Mouse (Mus musculus) heart, postnatal 0 days (tissue): ENCODE measurements at regions not wholly inside any gene's neighbourhood (a gene's known extent, or its start where the extent isn't known, plus 50 kb on each side); places are given as distances from the start of the nearest gene placed in this dataset.

ENCODE experiments used
- ATAC-seq: fragments of 200-750 bp; cut with Nextera tagmentation; 2 replicates; pipeline ENCODE4 v1.8.0; 2017; ENCODE audit warnings: low read depth, moderate number of reproducible peaks, moderate library complexity; ENCODE audit not compliant: insufficient read depth
- DNase-seq: peaks from one replicate; pipeline ENCODE4 v3.0.0-alpha.2; 2016; ENCODE audit warnings: low spot score
- H3K27ac ChIP-seq: fragments of 300-500 bp; sonication (generic); 2 replicates; pipeline ENCODE4 v1.5.1; 2014; ENCODE audit warnings: low read depth, mild to moderate bottlenecking
- H3K27me3 ChIP-seq: fragments of 300-500 bp; sonication (generic); 2 replicates; pipeline ENCODE4 v1.6.1; 2014; ENCODE audit warnings: low read length, mixed read lengths; ENCODE audit not compliant: control insufficient read depth, insufficient read depth
- H3K36me3 ChIP-seq: fragments of 300-500 bp; sonication (generic); replicated peaks from 2 replicates; pipeline ENCODE4 v1.6.1; 2014; ENCODE audit warnings: low read length, mixed read lengths; ENCODE audit not compliant: control insufficient read depth, insufficient read depth
- H3K4me1 ChIP-seq: fragments of 300-500 bp; sonication (generic); 2 replicates; pipeline ENCODE4 v1.6.1; 2014; ENCODE audit warnings: antibody characterized with exemption; ENCODE audit not compliant: control insufficient read depth, insufficient read depth
- H3K4me2 ChIP-seq: fragments of 300-500 bp; sonication (generic); 2 replicates; pipeline ENCODE4 v1.6.1; 2014; ENCODE audit warnings: low read depth, mild to moderate bottlenecking, low read length, moderate library complexity
- H3K4me3 ChIP-seq: fragments of 300-500 bp; sonication (generic); 2 replicates; pipeline ENCODE4 v1.5.1; 2014; ENCODE audit warnings: low read depth, low read length
- H3K9ac ChIP-seq: fragments of 300-500 bp; sonication (generic); replicated peaks from 2 replicates; pipeline ENCODE4 v1.6.1; 2014; ENCODE audit warnings: low read depth, low read length, mixed read lengths
- H3K9me3 ChIP-seq: fragments of 300-500 bp; sonication (generic); replicated peaks from 2 replicates; pipeline ENCODE4 v1.6.1; 2016; ENCODE audit warnings: low read length; ENCODE audit not compliant: control insufficient read depth
- CTCF ChIP-seq: IDR thresholded peaks from 2 replicates; pipeline ENCODE4 v1.5.1; 2016; ENCODE audit warnings: antibody characterized with exemption, control low read depth, low read depth
- EP300 ChIP-seq: IDR thresholded peaks from 2 replicates; pipeline ENCODE4 v1.6.1; 2016; ENCODE audit warnings: antibody characterized with exemption, low read depth
- WGBS: fragments of 180-500 bp; shearing (Covaris S2); extraction: QIAGEN DNeasy Blood & Tissue Kit; methylation state at CpG from one replicate; pipeline ENCODE4 v1.1.7; 2014; 5-methylcytosine and 5-hydroxymethylcytosine counted together

DNA sequence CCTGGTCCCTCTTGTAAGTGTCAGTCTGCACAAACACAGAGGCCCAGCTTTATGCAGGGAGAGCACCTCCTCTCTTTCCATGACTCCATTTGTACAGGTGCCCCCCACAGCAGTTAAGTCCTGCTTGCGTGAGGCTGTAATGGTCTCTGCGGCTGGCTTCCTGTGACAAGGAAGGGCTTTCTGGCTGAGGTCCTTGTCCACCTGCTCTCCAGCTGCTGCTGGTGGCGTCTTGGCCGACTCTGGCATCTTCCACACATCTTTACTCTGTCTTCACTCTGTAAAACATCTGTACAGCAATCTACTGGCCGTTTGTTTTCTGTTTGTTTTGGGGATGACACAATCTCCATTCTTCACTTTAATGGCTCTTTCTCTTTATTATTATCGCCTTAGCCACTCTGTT, 60.8 kb downstream of the Rpusd4 start:
- no peak overlapping the region for H3K4me2 ChIP-seq
- no peak for TF ChIP-seq CTCF
- TF ChIP-seq EP300: no peak
- H3K4me3 ChIP-seq: no peak overlapping the region
- DNase-seq (no peak), ATAC-seq (no peak)
- no peaks in the 10 kb centered on the region for H3K4me1 ChIP-seq
- H3K9me3 ChIP-seq: no peaks in the 10 kb centered on the region
- no peak overlapping the region for H3K9ac ChIP-seq
- H3K36me3 ChIP-seq: no peaks in the 10 kb centered on the region
- H3K27ac ChIP-seq: no peak overlapping the region
- 60% methylated on average over 6 of the region's 6 CpGs for WGBS
- H3K27me3 ChIP-seq: no peaks in the 10 kb centered on the region

DNA sequence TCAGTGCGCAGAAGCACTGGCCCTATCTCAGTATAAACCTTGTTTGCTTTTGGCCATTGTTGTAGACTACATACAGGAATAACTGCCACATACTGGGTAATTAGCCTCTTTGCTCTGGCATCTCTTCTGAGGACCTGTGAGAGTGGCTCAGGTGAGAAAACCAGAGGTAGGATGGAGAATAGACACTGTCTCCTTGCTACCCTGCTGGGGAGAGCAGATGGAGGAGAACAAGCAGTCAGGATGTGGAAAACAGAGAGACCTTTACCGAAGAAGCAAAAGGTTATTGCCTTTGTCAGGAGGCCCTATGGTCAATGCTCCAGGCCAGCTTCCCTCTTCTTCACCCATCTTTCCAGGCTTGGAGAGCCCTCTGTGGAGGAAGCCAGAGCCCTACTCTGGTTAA, 62.7 kb downstream of the Rpusd4 start:
- no peak for ATAC-seq
- Histone ChIP-seq H3K27ac (no peak overlapping the region), H3K4me1 (peaks cover 4% of the 10 kb centered on the region; the same call in 1 of the 2 replicates), H3K4me3 (no peak overlapping the region), H3K36me3 (no peaks in the 10 kb centered on the region), H3K4me2 (no peak overlapping the region), H3K9ac (no peak overlapping the region), H3K27me3 (no peaks in the 10 kb centered on the region), H3K9me3 (no peaks in the 10 kb centered on the region)
- TF ChIP-seq EP300 (no peak), CTCF (no peak)
- WGBS: 88% methylated on average over 2 of the region's 2 CpGs
- no peak for DNase-seq

DNA sequence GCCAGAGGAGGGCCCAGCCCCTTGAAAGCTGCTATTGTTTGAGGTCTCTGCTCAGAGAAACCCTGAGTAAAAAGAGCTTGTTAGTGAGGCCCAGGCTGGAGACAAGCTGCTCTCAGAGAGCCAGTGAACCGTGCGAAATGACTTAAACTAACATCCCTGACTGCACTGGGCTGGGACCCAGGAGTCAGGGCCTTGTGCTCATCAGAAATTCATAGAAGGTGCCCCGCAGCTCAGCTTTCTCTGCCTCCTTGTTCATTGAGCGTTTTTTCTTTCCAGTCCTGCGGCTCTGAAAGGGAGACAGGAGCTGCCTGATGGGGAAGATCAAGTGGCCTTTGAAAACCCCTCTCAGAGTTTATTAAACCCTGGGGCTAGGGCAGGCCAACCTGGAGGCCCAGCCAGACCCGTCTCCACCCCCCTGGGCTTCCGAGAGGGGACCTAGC, 63.6 kb downstream of the Rpusd4 start:
- Histone ChIP-seq H3K27me3 (no peaks in the 10 kb centered on the region), H3K9ac (no peak overlapping the region), H3K4me1 (peaks cover 13% of the 10 kb centered on the region), H3K36me3 (no peaks in the 10 kb centered on the region), H3K9me3 (no peaks in the 10 kb centered on the region), H3K4me2 (no peak overlapping the region), H3K27ac (no peak overlapping the region), H3K4me3 (no peak overlapping the region)
- WGBS: 74% methylated on average over 7 of the region's 7 CpGs
- TF ChIP-seq CTCF: no peak
- no peak for TF ChIP-seq EP300
- no peak for ATAC-seq
- no peak for DNase-seq

DNA sequence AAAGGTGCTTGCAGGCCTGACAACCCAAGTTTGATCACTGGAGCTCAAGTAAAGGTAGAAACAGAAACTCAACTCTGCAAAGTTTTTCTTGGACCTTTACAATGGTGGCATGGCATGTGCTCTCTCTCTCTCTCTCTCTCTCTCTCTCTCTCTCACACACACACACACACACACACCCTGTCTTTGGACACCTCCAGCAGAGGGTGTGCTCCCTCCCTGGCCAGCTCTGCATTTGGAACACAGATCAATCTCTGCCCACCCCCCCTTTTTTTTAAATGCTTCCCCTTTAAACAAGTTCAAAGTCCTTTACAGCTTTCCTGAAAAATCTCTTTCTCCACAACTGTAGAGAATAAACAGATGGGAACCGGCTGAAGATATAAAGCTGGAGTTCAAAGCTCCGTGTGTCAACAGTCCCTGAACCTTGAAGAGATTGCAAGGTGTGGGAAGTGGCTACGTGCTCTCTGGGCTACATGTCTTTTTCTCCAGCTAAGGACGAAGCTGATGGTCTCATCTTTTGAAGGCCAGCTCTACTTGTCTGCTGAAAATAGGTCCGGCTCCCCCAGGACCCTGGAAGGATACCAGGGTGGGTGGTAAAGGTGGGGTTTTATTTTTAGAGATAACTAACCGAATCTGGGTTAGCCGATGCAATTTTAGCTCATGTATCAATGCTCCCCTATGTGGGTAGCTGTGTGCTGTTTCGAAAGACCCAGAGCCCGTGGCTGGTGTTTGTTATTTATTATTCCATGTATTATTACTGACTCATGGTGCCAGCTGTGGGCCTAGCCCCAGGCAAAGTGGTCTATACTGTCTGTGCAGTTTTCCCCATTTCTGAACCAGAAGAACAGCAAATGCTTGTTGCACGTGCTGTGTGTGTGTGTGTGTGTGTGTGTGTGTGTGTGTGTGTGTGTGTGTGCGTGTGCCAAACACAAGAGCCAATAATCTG, 65.3 kb downstream of the Rpusd4 start:
- no peak overlapping the region for H3K4me3 ChIP-seq
- peaks cover 21% of the 10 kb centered on the region for H3K4me1 ChIP-seq
- no peaks in the 10 kb centered on the region for H3K9me3 ChIP-seq
- no peak overlapping the region for H3K27ac ChIP-seq
- ATAC-seq (no peak), DNase-seq (no peak)
- TF ChIP-seq EP300 (no peak), CTCF (no peak)
- H3K4me2 ChIP-seq: no peak overlapping the region
- H3K27me3 ChIP-seq: no peaks in the 10 kb centered on the region
- no peak overlapping the region for H3K9ac ChIP-seq
- WGBS: 65% methylated on average over 11 of the region's 11 CpGs
- H3K36me3 ChIP-seq: no peaks in the 10 kb centered on the region

DNA sequence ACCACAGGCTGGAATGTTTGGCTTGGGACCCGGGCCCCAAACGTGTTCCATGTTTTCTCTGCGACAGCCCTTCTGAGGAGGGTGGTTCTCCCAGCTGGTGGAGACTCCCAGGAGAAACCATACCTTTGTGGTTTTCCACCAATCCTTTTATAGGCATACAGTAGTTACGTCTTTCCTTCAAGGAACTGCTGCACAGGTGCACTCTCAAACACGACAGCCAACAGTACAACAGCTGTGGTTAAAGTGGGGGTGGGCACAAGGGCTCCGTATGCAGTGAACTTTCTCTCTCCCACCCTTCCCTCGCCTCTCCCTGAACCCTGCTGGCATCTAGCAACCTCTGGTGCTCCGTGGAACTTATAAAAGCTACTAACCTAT, 66.0 kb downstream of the Rpusd4 start:
- no peak overlapping the region for H3K4me3 ChIP-seq
- H3K9ac ChIP-seq: no peak overlapping the region
- H3K36me3 ChIP-seq: no peaks in the 10 kb centered on the region
- WGBS: 66% methylated on average over 8 of the region's 8 CpGs
- no peak overlapping the region for H3K27ac ChIP-seq
- DNase-seq (no peak), ATAC-seq (no peak)
- H3K9me3 ChIP-seq: no peaks in the 10 kb centered on the region
- H3K4me1 ChIP-seq: peaks cover 21% of the 10 kb centered on the region
- no peak for TF ChIP-seq CTCF
- no peak for TF ChIP-seq EP300
- H3K27me3 ChIP-seq: no peaks in the 10 kb centered on the region
- no peak overlapping the region for H3K4me2 ChIP-seq
